In the genomic region with DNA sequence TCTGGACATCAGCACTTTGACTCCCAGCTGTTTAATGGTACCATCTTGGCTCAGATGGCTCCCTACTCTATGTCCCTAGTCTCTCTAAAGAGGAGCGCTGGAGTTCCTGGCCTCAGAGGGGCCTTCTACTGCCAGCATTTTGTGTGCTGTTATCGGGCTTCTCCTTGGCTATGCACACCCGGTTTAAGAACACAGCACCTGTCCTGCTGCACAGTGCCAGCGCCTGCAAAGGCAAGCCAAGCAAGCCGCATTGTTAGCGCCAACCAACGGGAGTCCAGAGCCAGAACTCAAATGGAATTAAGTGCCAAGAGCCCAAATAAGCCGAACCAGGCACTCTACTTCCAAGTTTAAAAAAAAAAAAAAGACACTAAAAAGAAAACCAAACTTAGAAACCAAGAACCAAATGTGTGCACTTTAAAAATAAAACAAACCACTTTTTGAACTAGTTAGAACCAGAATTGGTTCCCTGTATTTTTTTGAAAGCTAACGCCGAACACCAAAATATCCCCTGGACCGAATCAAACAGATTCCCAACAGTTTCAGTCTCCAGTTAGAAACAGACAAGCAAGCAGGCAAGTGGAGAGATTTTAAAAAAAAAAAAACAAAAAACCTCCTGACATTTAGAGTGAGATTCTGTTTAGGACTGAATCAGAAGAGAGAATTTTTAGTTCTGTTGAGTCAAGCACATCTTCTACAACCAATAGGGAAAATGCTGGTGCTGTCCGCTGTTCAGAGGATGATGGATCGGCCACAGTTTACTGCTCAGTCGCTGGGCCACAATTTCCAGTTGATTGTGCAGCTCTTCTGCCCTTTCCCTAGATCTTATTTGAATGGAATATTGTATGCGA, we compare ENCODE assay signal across 11 mouse cellular contexts.
A peak's percentile ranks its signal among the peaks of the same experiment; 100 is the strongest.
DNase-seq lines count a peak whose midpoint lies in the region; ATAC-seq lines count a peak whose summit lies in the region.
"Had no signal": no experiment of that assay in that cellular context is flagged by ENCODE, and none has a peak within 500 bp of the region (broad histone marks: within the 10 kb centered on the region; RNA-seq: fewer than 3 reads in every experiment).

No protein-coding gene starts in this region.

- H3K9me3 ChIP-seq in hindbrain, embryonic 16.5 days (ENCODE audit: control insufficient read depth, low read length): peaks cover 2% of the 10 kb centered on the region; the same call in 1 of the 2 replicates
- no peaks in the 10 kb centered on the region; the same call in 1 of the 2 replicates for H3K9me3 ChIP-seq in limb, embryonic 13.5 days
- H3K9me3 ChIP-seq: liver, embryonic 15.5 days; stomach, embryonic 15.5 days had no signal

- DNase-seq in cerebellum, adult 11 months: peak; percentile 64
- peak; percentile 71 to 75 for DNase-seq in cerebellum, postnatal 36 days
- DNase-seq in lung, postnatal 25 days (ENCODE audit: low spot score): no peak
- DNase-seq in spleen, postnatal 10 days (ENCODE audit: low spot score in 2 of 2): no peak
- no peak for DNase-seq in yolk sac, embryonic 10.5 days (ENCODE audit: low spot score)
- DNase-seq in kidney, adult 18-20 months: no peak

- no peak overlapping the region for H3K4me3 ChIP-seq in hindbrain, embryonic 16.5 days (ENCODE audit: low read length)
- no peak overlapping the region for H3K4me3 ChIP-seq in limb, embryonic 13.5 days
- H3K4me3 ChIP-seq: erythroblast, embryonic 14.5 days; liver, embryonic 15.5 days; stomach, embryonic 15.5 days had no signal

- peaks cover 25% of the 10 kb centered on the region for H3K4me1 ChIP-seq in hindbrain, embryonic 16.5 days (ENCODE audit: control insufficient read depth, insufficient read depth, low read depth, low read length)
- H3K4me1 ChIP-seq in limb, embryonic 13.5 days: peaks cover 32% of the 10 kb centered on the region
- H3K4me1 ChIP-seq: liver, embryonic 15.5 days; stomach, embryonic 15.5 days had no signal

- no peaks in the 10 kb centered on the region for H3K27me3 ChIP-seq in hindbrain, embryonic 16.5 days (replicated peaks; ENCODE audit: control insufficient read depth, insufficient read depth, low read length)
- H3K27me3 ChIP-seq in limb, embryonic 13.5 days: peaks cover 10% of the 10 kb centered on the region; the same call in 1 of the 2 replicates
- H3K27me3 ChIP-seq: liver, embryonic 15.5 days; stomach, embryonic 15.5 days had no signal

- peak; percentile 53 for ATAC-seq in hindbrain, embryonic 16.5 days
- ATAC-seq in limb, embryonic 13.5 days (ENCODE audit: low FRiP score, low read depth): 0 out of 2 replicates have a peak, but pooled peaks have one; percentile 33

- no peaks in the 10 kb centered on the region for H3K36me3 ChIP-seq in hindbrain, embryonic 16.5 days (ENCODE audit: control insufficient read depth, insufficient read depth, low read length)
- H3K36me3 ChIP-seq in limb, embryonic 13.5 days: no peaks in the 10 kb centered on the region
- H3K36me3 ChIP-seq: liver, embryonic 15.5 days; stomach, embryonic 15.5 days had no signal

- no peak overlapping the region; the same call in 1 of the 2 replicates for H3K4me2 ChIP-seq in hindbrain, embryonic 16.5 days (ENCODE audit: low read length)
- H3K4me2 ChIP-seq in limb, embryonic 13.5 days (replicated peaks): peak overlapping the region; percentile 41
- H3K4me2 ChIP-seq: liver, embryonic 15.5 days; stomach, embryonic 15.5 days had no signal

- no peak overlapping the region for H3K9ac ChIP-seq in hindbrain, embryonic 16.5 days (ENCODE audit: low read depth, low read length)
- H3K9ac ChIP-seq in limb, embryonic 13.5 days: no peak overlapping the region
- H3K9ac ChIP-seq: liver, embryonic 15.5 days; stomach, embryonic 15.5 days had no signal

- WGBS in hindbrain, embryonic 16.5 days: 60% methylated on average over 15 of the region's 15 CpGs
- 77% methylated on average over 15 of the region's 15 CpGs for WGBS in limb, embryonic 13.5 days

- peak overlapping the region; percentile 60 for H3K27ac ChIP-seq in hindbrain, embryonic 16.5 days (ENCODE audit: low read depth, low read length)
- H3K27ac ChIP-seq in limb, embryonic 13.5 days: peak overlapping the region; percentile 45; the same call in 1 of the 2 replicates
- H3K27ac ChIP-seq: liver, embryonic 15.5 days; stomach, embryonic 15.5 days had no signal

Comparison
In these comparisons a context has a peak if more than half of its experiments do, and no peak if none do; other contexts are left out.
1. DNase-seq: peak in cerebellum, adult 11 months (single experiment) and cerebellum, postnatal 36 days (2 of 2); none in lung, postnatal 25 days (single experiment), spleen, postnatal 10 days (0 of 2), yolk sac, embryonic 10.5 days (single experiment) and kidney, adult 18-20 months (single experiment).